Mouse (Mus musculus) layer of hippocampus, adult 6 months (tissue): ENCODE results near the gene Trim43b. TPM values are rescaled to one million over a fixed set of nuclear protein-coding genes. Genes with fewer than 3 reads are reported as not detected.

Source experiments
- long read RNA-seq, 2 experiments: library from polyadenylated mRNA; unstranded; transcript quantifications; one replicate each; pipeline ENCODE4 v2.0.0; 2019 to 2020
- polyA plus RNA-seq: library from polyadenylated mRNA; unstranded; fragments of <200 nt; fragmentation: Nextera tagmentation; gene quantifications from 2 replicates; pipeline ENCODE4 v1.2.3, GENCODE M21; 2021

The Trim43b gene
- not detected in 2 replicates for polyA plus RNA-seq
- long read RNA-seq, experiment 1: 0 reads
- long read RNA-seq, experiment 2: 0 reads

DNA sequence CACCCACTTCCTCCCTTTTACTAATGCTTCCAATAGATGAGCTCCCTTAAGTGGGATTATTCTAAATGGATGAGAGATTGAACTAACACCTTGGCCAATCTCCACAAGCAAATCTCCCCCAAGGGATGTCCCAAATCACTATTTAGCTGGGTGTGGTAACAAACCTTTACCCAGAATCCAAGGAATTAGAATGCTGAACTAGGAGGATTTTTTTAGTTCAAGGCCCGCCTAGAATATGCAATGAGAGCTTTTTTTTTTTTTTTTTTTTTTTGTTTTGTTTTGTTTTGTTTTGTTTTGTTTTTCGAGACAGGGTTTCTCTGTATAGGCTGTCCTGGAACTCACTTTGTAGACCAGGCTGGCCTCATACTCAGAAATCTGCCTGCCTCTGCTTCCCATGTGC is at the start of gene Trim43b:
Trim43b (minus strand) TSS at position 101 of the 400 bp plus-strand sequence.

Other genes starting within 250 kb of the Trim43b start
- gene Bcl2a1a, start 135.9 kb downstream of the Trim43b start, polyA plus RNA-seq: 1.1 and 1.3 TPM in 2 replicates
- gene Bcl2a1b, start 106.4 kb upstream of the Trim43b start, polyA plus RNA-seq: 4.7 and 5.4 TPM in 2 replicates
- gene Gm29094, start 106.5 kb upstream of the Trim43b start, polyA plus RNA-seq: not detected in 2 replicates
- gene Mthfs, start 117.8 kb upstream of the Trim43b start, polyA plus RNA-seq: 34.4 and 34.7 TPM in 2 replicates